Mouse (Mus musculus) CH12.LX (cell line): Measurements from ENCODE around the gene Foxg1. TPM values are rescaled to one million over a fixed set of nuclear protein-coding genes. Genes with fewer than 3 reads are reported as not detected.

Source experiments
- DNase-seq: peaks from one replicate; pipeline ENCODE4 v3.0.0-alpha.2; 2013; ENCODE audit errors: extremely low read depth
- H3K27ac ChIP-seq: 2 replicates; pipeline ENCODE4 v1.5.1; 2012; ENCODE audit warnings: low read depth, mild to moderate bottlenecking, control low read depth, moderate library complexity; ENCODE audit not compliant: insufficient read depth
- H3K27me3 ChIP-seq: replicated peaks from 2 replicates; pipeline ENCODE3; 2012; ENCODE audit warnings: inconsistent platforms
- H3K36me3 ChIP-seq, 2 experiments: replicated peaks in 1 of 2; 2 replicates each; pipeline versions ENCODE3 to v1.6.1; 2012; ENCODE audit warnings: inconsistent platforms in 1 of 2, low read length in 1 of 2, mild to moderate bottlenecking in 1 of 2, mixed read lengths in 1 of 2, moderate library complexity in 1 of 2; ENCODE audit not compliant: control insufficient read depth in 1 of 2, insufficient read depth in 1 of 2
- H3K4me1 ChIP-seq, 2 experiments: 2 replicates each; pipeline ENCODE4 v1.6.1; 2012; ENCODE audit warnings: inconsistent platforms in 1 of 2, moderate library complexity in 1 of 2; ENCODE audit not compliant: insufficient read depth in 2 of 2, control insufficient read depth in 1 of 2
- H3K4me2 ChIP-seq: 2 replicates; pipeline ENCODE4 v1.6.1; 2012; ENCODE audit warnings: low read depth, mild to moderate bottlenecking, control low read depth; ENCODE audit not compliant: poor library complexity, insufficient read depth, severe bottlenecking
- H3K4me3 ChIP-seq, 3 experiments: fragments of 150-350 bp in 1 of 3; sonication (generic) in 1 of 3; replicated peaks in 1 of 3; 2 replicates each; pipeline versions ENCODE3 to v1.5.1; 2011 to 2012; ENCODE audit warnings: low read depth in 2 of 3, low read length in 2 of 3, mild to moderate bottlenecking in 2 of 3, moderate library complexity in 2 of 3, control low read depth in 1 of 3, improper control_type of control experiment in 1 of 3, inconsistent platforms in 1 of 3, mixed read lengths in 1 of 3; ENCODE audit not compliant: poor library complexity in 1 of 3
- H3K79me2 ChIP-seq: replicated peaks from 2 replicates; pipeline ENCODE4 v1.6.1; 2012; ENCODE audit warnings: mild to moderate bottlenecking, moderate library complexity; ENCODE audit not compliant: control insufficient read depth, poor library complexity, insufficient read depth, severe bottlenecking; ENCODE audit errors: extremely low read depth
- H3K9ac ChIP-seq: 2 replicates; pipeline ENCODE4 v1.6.1; 2012; ENCODE audit warnings: low read depth, mild to moderate bottlenecking, control low read depth, moderate library complexity; ENCODE audit not compliant: insufficient read depth
- H3K9me3 ChIP-seq: replicated peaks from 2 replicates; pipeline ENCODE3; 2012; ENCODE audit warnings: low read length, inconsistent platforms, mixed read lengths
- CHD1 ChIP-seq: IDR thresholded peaks from 2 replicates; pipeline ENCODE4 v1.6.1; 2012; ENCODE audit warnings: low read depth, low read length, improper control_type of control experiment, inconsistent platforms
- CHD2 ChIP-seq: IDR thresholded peaks from 2 replicates; pipeline ENCODE4 v1.6.1; 2011; ENCODE audit warnings: low read length, improper control_type of control experiment
- CTCF ChIP-seq, 2 experiments: IDR thresholded peaks in 1 of 2; conservative IDR thresholded peaks in 1 of 2; 2 replicates each; pipeline ENCODE4 v1.5.1; 2011 to 2012; ENCODE audit warnings: low read depth in 2 of 2, low read length in 2 of 2, improper control_type of control experiment in 1 of 2, inconsistent platforms in 1 of 2, mild to moderate bottlenecking in 1 of 2, moderate library complexity in 1 of 2
- E2F4 ChIP-seq: IDR thresholded peaks from 2 replicates; pipeline ENCODE4 v1.6.1; 2011; ENCODE audit warnings: low read depth, low read length, improper control_type of control experiment; ENCODE audit not compliant: insufficient replicate concordance
- EP300 ChIP-seq: IDR thresholded peaks from 2 replicates; pipeline ENCODE4 v1.6.1; 2011; ENCODE audit warnings: low read length, improper control_type of control experiment
- IRF4 ChIP-seq: IDR thresholded peaks from 2 replicates; pipeline ENCODE4 v1.6.1; 2014; ENCODE audit warnings: low read depth, mild to moderate bottlenecking, inconsistent platforms, low read length, improper control_type of control experiment
- JUND ChIP-seq: conservative IDR thresholded peaks from 2 replicates; pipeline ENCODE4 v1.6.1; 2011; ENCODE audit warnings: low read depth, low read length, improper control_type of control experiment
- KAT2A ChIP-seq: IDR thresholded peaks from 2 replicates; pipeline ENCODE4 v1.6.1; 2012; ENCODE audit warnings: low read length, improper control_type of control experiment, inconsistent platforms; ENCODE audit not compliant: insufficient replicate concordance
- MAX ChIP-seq: IDR thresholded peaks from 2 replicates; pipeline ENCODE4 v1.6.1; 2011; ENCODE audit warnings: low read length, improper control_type of control experiment
- MAZ ChIP-seq: IDR thresholded peaks from 2 replicates; pipeline ENCODE4 v1.6.1; 2012; ENCODE audit warnings: low read depth, mild to moderate bottlenecking, inconsistent platforms, low read length, improper control_type of control experiment, moderate library complexity
- MXI1 ChIP-seq: IDR thresholded peaks from 2 replicates; pipeline ENCODE4 v1.6.1; 2011; ENCODE audit warnings: mild to moderate bottlenecking, low read depth, low read length, improper control_type of control experiment
- MYC ChIP-seq: IDR thresholded peaks from 2 replicates; pipeline ENCODE4 v1.6.1; 2011; ENCODE audit warnings: low read depth, mild to moderate bottlenecking, improper control_type of control experiment, low read length
- NELFE ChIP-seq: IDR thresholded peaks from 2 replicates; pipeline ENCODE4 v1.6.1; 2011; ENCODE audit warnings: low read depth, low read length, improper control_type of control experiment
- NRF1 ChIP-seq: IDR thresholded peaks from 2 replicates; pipeline ENCODE4 v1.6.1; 2014; ENCODE audit warnings: low read depth, mild to moderate bottlenecking, inconsistent platforms, low read length, improper control_type of control experiment, moderate library complexity
- PAX5 ChIP-seq: IDR thresholded peaks from 2 replicates; pipeline ENCODE4 v1.6.1; 2012; ENCODE audit warnings: low read length, inconsistent platforms, mixed read lengths
- POLR2A ChIP-seq: IDR thresholded peaks from 2 replicates; pipeline ENCODE4 v1.6.1; 2011; ENCODE audit warnings: low read depth, mild to moderate bottlenecking, improper control_type of control experiment, low read length
- POLR2AphosphoS2 ChIP-seq: IDR thresholded peaks from 2 replicates; pipeline ENCODE4 v1.6.1; 2011; ENCODE audit warnings: low read depth, low read length, improper control_type of control experiment
- SMC3 ChIP-seq: IDR thresholded peaks from 2 replicates; pipeline ENCODE4 v1.6.1; 2011; ENCODE audit warnings: low read depth, low read length, improper control_type of control experiment
- UBTF ChIP-seq: IDR thresholded peaks from 2 replicates; pipeline ENCODE4 v1.6.1; 2012; ENCODE audit warnings: low read depth, mild to moderate bottlenecking, inconsistent platforms, low read length, improper control_type of control experiment, moderate library complexity
- ZC3H11A ChIP-seq: IDR thresholded peaks from 2 replicates; pipeline ENCODE4 v1.6.1; 2012; ENCODE audit warnings: low read depth, mild to moderate bottlenecking, inconsistent platforms, low read length, improper control_type of control experiment
- ZMIZ1 ChIP-seq: IDR thresholded peaks from 2 replicates; pipeline ENCODE4 v1.6.1; 2012; ENCODE audit warnings: low read depth, mild to moderate bottlenecking, inconsistent platforms, low read length, improper control_type of control experiment
- dilution Hi-C: fragments of 300-500 bp; cut with MboI; formaldehyde crosslinking; loops from 2 replicates; pipeline ENCODE4 v1.14.3; 2020; ENCODE audit warnings: low sequenced_read_pairs; ENCODE audit not compliant: extremely low pct_unique_long_range_greater_than_20kb, extremely low pct_ligation_motif_present
- in situ Hi-C: fragments of 300-500 bp; cut with MboI; formaldehyde crosslinking; loops from 3 replicates; pipeline ENCODE4 v1.14.3; 2019; ENCODE audit warnings: low sequenced_read_pairs, low pct_ligation_motif_present, low pct_unique_long_range_greater_than_20kb, mixed read lengths
- polyA plus RNA-seq: library from polyadenylated mRNA; unstranded; fragments of >175 nt; gene quantifications from 2 replicates; pipeline ENCODE4 v1.2.1, GENCODE M21; 2012; ENCODE audit warnings: low read depth; ENCODE audit not compliant: insufficient read length
- total RNA-seq, 2 experiments: library from RNA; depleted of rRNA; stranded (reverse); fragments of 300-350 nt in 1 of 2; fragments of >200 nt in 1 of 2; gene quantifications; 2 replicates each; pipeline ENCODE4 v1.2.3; 2012 to 2014

Gene Foxg1
- total and polyA plus RNA-seq, 3 experiments, result not detected

DNA sequence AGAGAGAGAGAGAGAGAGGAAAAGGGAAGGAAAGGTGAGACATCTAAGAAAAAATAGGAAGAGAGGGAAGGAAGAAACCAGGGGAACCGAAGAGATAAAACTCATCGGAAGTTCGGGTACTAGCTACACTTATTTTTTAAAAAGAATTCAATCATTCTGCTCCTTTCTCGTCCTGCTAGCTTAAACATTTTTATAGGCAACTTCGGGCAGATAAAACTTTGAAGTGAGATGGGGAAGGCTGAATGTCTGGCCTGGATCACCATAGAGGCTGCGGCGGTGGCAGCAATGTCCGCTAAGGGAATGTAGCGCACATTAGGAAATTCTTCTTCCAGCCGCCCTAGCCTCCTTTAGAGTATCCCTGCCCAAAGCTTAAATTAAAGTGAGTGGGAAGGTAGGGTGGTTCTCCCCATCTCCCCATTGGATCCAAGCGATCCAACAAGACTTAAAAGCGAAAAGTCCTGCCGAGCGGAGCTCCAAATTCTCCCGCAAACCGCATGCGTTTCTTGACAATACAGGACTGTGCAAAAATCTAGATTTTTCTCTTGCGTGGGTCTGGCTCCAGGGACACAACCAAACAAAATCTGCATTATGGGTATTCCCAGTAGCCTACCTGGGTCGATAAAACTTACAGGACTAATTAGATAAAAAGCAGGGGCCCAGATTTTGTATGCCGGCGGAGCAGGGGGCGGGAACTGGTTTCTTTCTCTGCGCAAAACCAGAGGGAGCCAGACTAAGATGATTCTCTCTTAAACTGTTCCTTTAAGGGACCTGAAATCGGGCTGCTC, 8.4 kb upstream of the Foxg1 start:
- H3K27ac ChIP-seq, result no peak overlapping the region
- H3K4me1 ChIP-seq, result no peaks in the 10 kb centered on the region
- no peaks in the 10 kb centered on the region for H3K27me3 ChIP-seq
- H3K79me2 ChIP-seq, result no peaks in the 10 kb centered on the region
- no peak overlapping the region for H3K4me3 ChIP-seq
- TF ChIP-seq POLR2A, result no peak
- no peak for TF ChIP-seq POLR2AphosphoS2
- no peak for TF ChIP-seq ZMIZ1
- TF ChIP-seq MAX, result no peak
- no peak for TF ChIP-seq UBTF
- no peak for TF ChIP-seq SMC3
- TF ChIP-seq NRF1, result no peak
- no peak for TF ChIP-seq CHD1
- TF ChIP-seq PAX5, result no peak
- TF ChIP-seq ZC3H11A, result no peak
- no peak for DNase-seq
- H3K9ac ChIP-seq, result no peak overlapping the region
- H3K9me3 ChIP-seq, result peaks cover 56% of the 10 kb centered on the region
- dilution Hi-C loops (no loop called here), in situ Hi-C loops (no loop called here)
- no peak overlapping the region for H3K4me2 ChIP-seq
- no peaks in the 10 kb centered on the region for H3K36me3 ChIP-seq

- no peak for TF ChIP-seq CHD1
- TF ChIP-seq EP300, result no peak
- no peak for TF ChIP-seq MXI1
- no peak for TF ChIP-seq ZC3H11A
- TF ChIP-seq IRF4, result no peak
- TF ChIP-seq MAZ, result no peak
- TF ChIP-seq JUND, result no peak
- no peak for TF ChIP-seq CHD2
- no peak for TF ChIP-seq NELFE
- TF ChIP-seq SMC3, result no peak
- no peak for TF ChIP-seq E2F4
- no peak for TF ChIP-seq CTCF (conservative IDR thresholded peaks at IDR 0.05 in 1 of 2, IDR thresholded peaks at IDR 0.05 in 1 of 2; ENCODE audit: low read depth in 2 of 2, low read length in 2 of 2)
- TF ChIP-seq KAT2A, result no peak
- no peak for TF ChIP-seq MYC
- in situ Hi-C loops, result no loop called here
- H3K9ac ChIP-seq, result no peak overlapping the region
- no peak for DNase-seq
- no peaks in the 10 kb centered on the region for H3K27me3 ChIP-seq
- dilution Hi-C loops, result no loop called here
- no peak overlapping the region for H3K27ac ChIP-seq
- H3K4me3 ChIP-seq, result no peak overlapping the region
- H3K4me1 ChIP-seq, result no peaks in the 10 kb centered on the region
- H3K79me2 ChIP-seq, result no peaks in the 10 kb centered on the region
- H3K4me2 ChIP-seq, result no peak overlapping the region
- peaks cover 57% of the 10 kb centered on the region for H3K9me3 ChIP-seq
- no peaks in the 10 kb centered on the region for H3K36me3 ChIP-seq
Observed at GRCm38 (mm10) chr12:49374606-49374995, 7.9 kb upstream of the Foxg1 start.
